Mouse (Mus musculus): ENCODE measurements around the gene Wwox. TPM values are rescaled to one million over a fixed set of nuclear protein-coding genes. Genes with fewer than 3 reads are reported as not detected.
A peak's percentile ranks its signal among the peaks of the same experiment; 100 is the strongest.

Wwox gene
- polyA plus RNA-seq, 2 experiments = 2.5 to 2.6 TPM

DNA sequence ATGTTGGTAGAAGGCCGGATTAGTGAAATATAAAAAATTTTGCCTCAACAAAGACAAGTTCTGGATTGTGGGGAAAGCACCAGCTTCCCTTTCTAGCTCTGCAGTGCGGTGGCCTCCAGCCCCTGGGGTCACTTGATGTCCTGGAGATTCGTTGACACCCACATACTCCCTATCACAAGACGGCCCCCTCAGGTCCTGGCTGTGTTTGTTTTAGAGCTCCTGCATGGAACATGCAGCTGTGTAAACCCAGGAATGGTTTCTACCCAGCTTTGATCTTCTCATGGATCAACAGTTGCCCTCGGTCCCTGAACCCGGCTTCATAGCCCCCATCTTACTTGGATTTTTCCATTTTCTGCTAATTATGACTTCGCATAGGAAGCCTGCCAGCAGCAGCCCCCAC lies 171.6 kb downstream of the Wwox start:
- ATAC-seq (ENCODE audit: insufficient read depth) (peak; percentile 33; the same call in 1 of the 2 replicates), DNase-seq (ENCODE audit: low read depth in 3 of 3, low spot score in 3 of 3) (no peak)
- H3K4me2 ChIP-seq (ENCODE audit: low read depth) = no peak overlapping the region
- no peaks in the 10 kb centered on the region for H3K36me3 ChIP-seq (replicated peaks; ENCODE audit: control insufficient read depth, insufficient read depth, low read depth)
- H3K9me3 ChIP-seq (ENCODE audit: control insufficient read depth, low read length) = no peaks in the 10 kb centered on the region
- H3K27me3 ChIP-seq (ENCODE audit: control insufficient read depth, insufficient read depth, low read length) = no peaks in the 10 kb centered on the region
- TF ChIP-seq EP300 (IDR thresholded peaks at IDR 0.05; ENCODE audit: low read depth) (no peak), CTCF (IDR thresholded peaks at IDR 0.05; ENCODE audit: low read depth) (no peak)
- H3K4me3 ChIP-seq (ENCODE audit: insufficient read depth in 1 of 2, low read depth in 2 of 2, low read length in 2 of 2) = no peak overlapping the region
- H3K4me1 ChIP-seq (replicated peaks; ENCODE audit: control insufficient read depth in 2 of 2, insufficient read depth in 2 of 2, low read length in 1 of 2) = peaks cover 0 to 13% of the 10 kb centered on the region in 2 experiments; a peak in 2 of 4 replicates
- no peak overlapping the region for H3K9ac ChIP-seq (replicated peaks)
- WGBS (ENCODE audit: insufficient replicate concordance) = 64% methylated on average over 7 of the region's 7 CpGs
- no peak overlapping the region for H3K27ac ChIP-seq

DNA sequence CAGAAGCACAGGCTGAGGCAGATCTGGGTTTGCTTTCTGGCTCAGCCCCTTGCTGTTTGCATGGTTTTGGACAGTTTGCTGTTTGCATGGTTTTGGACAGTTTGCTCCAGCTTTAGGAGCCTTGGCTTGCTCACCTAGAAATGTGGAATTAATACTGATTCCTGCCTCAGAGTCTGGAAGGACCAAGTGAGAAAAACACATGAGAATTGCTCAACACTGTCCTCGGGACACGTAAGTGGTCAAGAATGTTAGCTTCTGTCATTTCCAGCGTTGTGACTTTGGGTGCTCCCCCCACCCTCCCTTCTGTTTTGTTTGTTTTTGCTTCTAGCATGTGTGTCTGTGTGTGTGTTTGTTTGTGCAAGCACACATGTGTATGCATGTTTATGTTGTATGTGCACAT lies 172.6 kb downstream of the Wwox start:
- H3K9ac ChIP-seq (replicated peaks) = no peak overlapping the region
- peaks cover 0 to 17% of the 10 kb centered on the region in 2 experiments; a peak in 2 of 4 replicates for H3K4me1 ChIP-seq (replicated peaks; ENCODE audit: control insufficient read depth in 2 of 2, insufficient read depth in 2 of 2, low read length in 1 of 2)
- no peaks in the 10 kb centered on the region for H3K9me3 ChIP-seq (ENCODE audit: control insufficient read depth, low read length)
- H3K27me3 ChIP-seq (ENCODE audit: control insufficient read depth, insufficient read depth, low read length) = no peaks in the 10 kb centered on the region
- no peak for DNase-seq (ENCODE audit: low read depth in 3 of 3, low spot score in 3 of 3)
- TF ChIP-seq EP300 (IDR thresholded peaks at IDR 0.05; ENCODE audit: low read depth) (no peak), CTCF (IDR thresholded peaks at IDR 0.05; ENCODE audit: low read depth) (no peak)
- no peak overlapping the region for H3K4me2 ChIP-seq (ENCODE audit: low read depth)
- 61% methylated on average over 3 of the region's 3 CpGs for WGBS (ENCODE audit: insufficient replicate concordance)
- no peak overlapping the region for H3K27ac ChIP-seq
- no peaks in the 10 kb centered on the region for H3K36me3 ChIP-seq (replicated peaks; ENCODE audit: control insufficient read depth, insufficient read depth, low read depth)
- H3K4me3 ChIP-seq (ENCODE audit: insufficient read depth in 1 of 2, low read depth in 2 of 2, low read length in 2 of 2) = no peak overlapping the region
- ATAC-seq (ENCODE audit: insufficient read depth) = no peak

DNA sequence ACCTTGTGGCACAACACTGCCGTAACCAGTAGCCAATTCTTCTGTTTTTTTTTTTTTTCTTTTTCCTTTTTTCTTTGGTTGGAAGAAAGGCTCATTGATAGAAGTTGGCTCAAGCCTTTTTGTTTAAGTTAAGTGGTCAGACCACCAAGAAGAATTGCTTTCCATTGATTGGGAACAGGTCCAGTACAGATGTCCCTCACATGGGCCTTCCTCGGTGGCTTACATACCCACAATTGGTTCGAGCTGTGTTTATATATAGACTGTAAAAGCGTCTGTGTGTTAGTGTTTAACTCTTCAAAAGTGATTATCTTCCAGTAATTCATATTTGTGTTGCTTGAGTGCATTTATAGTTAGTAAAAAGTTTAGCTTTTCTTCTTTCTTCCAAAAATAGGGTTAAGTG lies 176.0 kb downstream of the Wwox start:
- Histone ChIP-seq H3K9me3 (ENCODE audit: control insufficient read depth, low read length) (no peaks in the 10 kb centered on the region), H3K36me3 (replicated peaks; ENCODE audit: control insufficient read depth, insufficient read depth, low read depth) (no peaks in the 10 kb centered on the region), H3K4me3 (ENCODE audit: insufficient read depth in 1 of 2, low read depth in 2 of 2, low read length in 2 of 2) (no peak overlapping the region), H3K27ac (no peak overlapping the region), H3K4me1 (replicated peaks; ENCODE audit: control insufficient read depth in 2 of 2, insufficient read depth in 2 of 2, low read length in 1 of 2) (peaks cover 0 to 15% of the 10 kb centered on the region in 2 experiments; a peak in 2 of 4 replicates), H3K27me3 (ENCODE audit: control insufficient read depth, insufficient read depth, low read length) (no peaks in the 10 kb centered on the region), H3K4me2 (ENCODE audit: low read depth) (no peak overlapping the region), H3K9ac (replicated peaks) (no peak overlapping the region)
- ATAC-seq (ENCODE audit: insufficient read depth) (no peak), DNase-seq (ENCODE audit: low read depth in 3 of 3, low spot score in 3 of 3) (no peak)
- 67% methylated on average over 4 of the region's 4 CpGs for WGBS (ENCODE audit: insufficient replicate concordance)
- TF ChIP-seq EP300 (IDR thresholded peaks at IDR 0.05; ENCODE audit: low read depth) = no peak
- no peak for TF ChIP-seq CTCF (IDR thresholded peaks at IDR 0.05; ENCODE audit: low read depth)

DNA sequence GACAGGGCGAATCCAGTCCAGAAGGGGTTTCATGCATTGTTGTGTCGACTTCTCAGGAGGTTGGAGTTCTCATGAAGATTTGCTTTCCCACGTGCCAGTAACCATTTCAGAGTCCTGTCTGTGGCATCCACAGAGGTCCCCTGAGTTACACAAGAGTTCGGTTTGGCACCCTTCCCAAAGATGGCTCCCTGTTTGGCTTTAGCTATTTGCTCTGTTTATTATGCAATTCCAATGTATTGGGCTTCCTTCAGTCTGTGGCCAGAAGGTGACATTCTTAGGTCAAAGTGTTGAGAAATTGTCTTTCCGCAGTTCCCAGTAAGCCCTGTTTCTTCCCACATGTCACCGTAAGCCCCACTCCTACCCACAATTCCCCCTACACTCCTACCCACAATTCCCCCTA lies 176.5 kb downstream of the Wwox start:
- Histone ChIP-seq H3K27me3 (ENCODE audit: control insufficient read depth, insufficient read depth, low read length) (no peaks in the 10 kb centered on the region), H3K9ac (replicated peaks) (no peak overlapping the region), H3K4me2 (ENCODE audit: low read depth) (no peak overlapping the region), H3K4me3 (ENCODE audit: insufficient read depth in 1 of 2, low read depth in 2 of 2, low read length in 2 of 2) (no peak overlapping the region), H3K9me3 (ENCODE audit: control insufficient read depth, low read length) (no peaks in the 10 kb centered on the region), H3K36me3 (replicated peaks; ENCODE audit: control insufficient read depth, insufficient read depth, low read depth) (no peaks in the 10 kb centered on the region), H3K4me1 (replicated peaks; ENCODE audit: control insufficient read depth in 2 of 2, insufficient read depth in 2 of 2, low read length in 1 of 2) (peaks cover 0 to 13% of the 10 kb centered on the region in 2 experiments; a peak in 2 of 4 replicates), H3K27ac (no peak overlapping the region)
- TF ChIP-seq CTCF (IDR thresholded peaks at IDR 0.05; ENCODE audit: low read depth) (no peak), EP300 (IDR thresholded peaks at IDR 0.05; ENCODE audit: low read depth) (no peak)
- 61% methylated on average over 6 of the region's 6 CpGs for WGBS (ENCODE audit: insufficient replicate concordance)
- peak in 2 of 3 experiments; percentile 23 to 31 for DNase-seq (ENCODE audit: low read depth in 3 of 3, low spot score in 3 of 3)
- ATAC-seq (ENCODE audit: insufficient read depth) = peak; percentile 50; the same call in 1 of the 2 replicates

DNA sequence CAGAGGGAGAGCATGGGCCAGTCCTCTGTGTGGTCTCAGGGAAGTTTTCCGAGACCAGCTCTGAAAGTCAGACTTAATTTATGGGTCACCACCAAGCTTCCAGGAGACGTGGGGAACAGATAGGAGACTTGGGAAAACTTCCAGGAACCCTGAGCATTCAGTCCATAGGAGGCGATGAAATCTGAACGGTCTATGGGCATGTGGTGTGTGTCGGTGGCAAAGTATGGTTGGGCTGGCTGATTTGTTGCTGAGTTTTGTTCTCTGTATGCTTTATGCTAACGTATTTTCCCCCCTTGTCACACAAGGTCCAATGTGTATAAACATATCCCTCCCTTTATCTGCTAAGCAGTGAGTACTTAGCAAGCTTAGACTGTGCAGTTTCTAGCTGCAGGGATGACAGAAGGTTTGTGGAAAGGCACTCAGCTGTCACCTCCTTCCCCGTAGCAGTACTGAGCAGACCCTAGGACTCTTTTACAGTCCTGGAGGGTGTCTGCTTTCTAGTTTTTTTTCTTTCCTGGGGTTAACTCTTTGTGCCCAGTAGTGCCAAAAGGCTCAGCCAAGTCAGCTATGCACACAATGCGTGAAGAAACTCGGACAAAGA lies 179.6 kb downstream of the Wwox start:
- Histone ChIP-seq H3K4me3 (ENCODE audit: insufficient read depth in 1 of 2, low read depth in 2 of 2, low read length in 2 of 2) (no peak overlapping the region), H3K9ac (replicated peaks) (no peak overlapping the region), H3K27me3 (ENCODE audit: control insufficient read depth, insufficient read depth, low read length) (no peaks in the 10 kb centered on the region), H3K4me1 (replicated peaks; ENCODE audit: control insufficient read depth in 2 of 2, insufficient read depth in 2 of 2, low read length in 1 of 2) (peaks cover 0 to 7% of the 10 kb centered on the region in 2 experiments; a peak in 2 of 4 replicates), H3K36me3 (replicated peaks; ENCODE audit: control insufficient read depth, insufficient read depth, low read depth) (no peaks in the 10 kb centered on the region), H3K9me3 (ENCODE audit: control insufficient read depth, low read length) (no peaks in the 10 kb centered on the region), H3K4me2 (ENCODE audit: low read depth) (no peak overlapping the region), H3K27ac (no peak overlapping the region)
- ATAC-seq (ENCODE audit: insufficient read depth) = no peak
- DNase-seq (ENCODE audit: low read depth in 3 of 3, low spot score in 3 of 3) = no peak
- 64% methylated on average over 9 of the region's 9 CpGs for WGBS (ENCODE audit: insufficient replicate concordance)
- no peak for TF ChIP-seq EP300 (IDR thresholded peaks at IDR 0.05; ENCODE audit: low read depth)
- TF ChIP-seq CTCF (IDR thresholded peaks at IDR 0.05; ENCODE audit: low read depth) = no peak

All from liver, embryonic 14.5 days (tissue).